Mouse (Mus musculus): Measurements from ENCODE around the gene Nectin4.

The Nectin4 gene

DNA sequence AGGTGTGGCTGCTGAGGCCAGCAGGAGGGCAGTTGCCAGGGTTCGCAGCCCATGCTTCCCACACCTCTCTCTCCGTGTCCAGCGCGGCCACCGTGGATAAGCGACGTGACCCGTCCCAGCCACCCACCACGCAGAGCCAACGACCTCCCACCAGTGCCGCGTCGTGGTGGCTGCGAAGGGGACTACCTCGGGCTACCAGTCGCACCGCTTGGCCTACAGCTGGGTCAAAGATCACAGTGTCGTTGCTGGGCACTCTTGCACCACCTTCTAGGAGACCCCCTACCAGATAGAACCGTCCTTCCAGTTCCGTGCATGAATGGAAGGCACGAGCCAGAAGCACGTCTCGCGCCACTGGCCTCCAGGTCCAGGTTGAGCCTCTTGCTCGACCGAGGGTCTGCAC is 9.6 kb upstream of the Nectin4 start:
- no peak for DNase-seq (ENCODE audit: low spot score)

DNA sequence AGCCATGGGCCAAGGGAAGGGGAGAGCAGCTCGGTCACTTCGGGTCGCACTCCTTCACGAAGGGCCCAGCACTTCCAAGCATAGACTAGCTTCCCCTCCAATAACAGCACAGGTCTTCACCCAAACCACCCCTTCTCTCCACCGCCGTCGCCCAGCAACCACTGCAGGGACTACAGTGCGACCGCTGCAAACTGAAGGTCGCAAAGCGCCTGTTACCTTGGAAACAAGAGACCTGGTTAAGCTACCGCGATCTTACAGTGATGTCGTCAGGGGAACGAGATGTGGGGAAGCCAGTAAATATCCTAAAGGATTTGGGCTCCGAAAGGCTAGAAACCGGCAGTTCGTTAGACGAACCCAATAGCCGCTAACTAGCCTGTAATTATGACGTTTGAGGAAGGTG is 9.2 kb upstream of the Nectin4 start, which contains the start of gene Klhdc9:
Klhdc9 (minus strand) TSS at position 143 of the 400 bp plus-strand sequence.
- DNase-seq (ENCODE audit: low spot score): peak; percentile 82

DNA sequence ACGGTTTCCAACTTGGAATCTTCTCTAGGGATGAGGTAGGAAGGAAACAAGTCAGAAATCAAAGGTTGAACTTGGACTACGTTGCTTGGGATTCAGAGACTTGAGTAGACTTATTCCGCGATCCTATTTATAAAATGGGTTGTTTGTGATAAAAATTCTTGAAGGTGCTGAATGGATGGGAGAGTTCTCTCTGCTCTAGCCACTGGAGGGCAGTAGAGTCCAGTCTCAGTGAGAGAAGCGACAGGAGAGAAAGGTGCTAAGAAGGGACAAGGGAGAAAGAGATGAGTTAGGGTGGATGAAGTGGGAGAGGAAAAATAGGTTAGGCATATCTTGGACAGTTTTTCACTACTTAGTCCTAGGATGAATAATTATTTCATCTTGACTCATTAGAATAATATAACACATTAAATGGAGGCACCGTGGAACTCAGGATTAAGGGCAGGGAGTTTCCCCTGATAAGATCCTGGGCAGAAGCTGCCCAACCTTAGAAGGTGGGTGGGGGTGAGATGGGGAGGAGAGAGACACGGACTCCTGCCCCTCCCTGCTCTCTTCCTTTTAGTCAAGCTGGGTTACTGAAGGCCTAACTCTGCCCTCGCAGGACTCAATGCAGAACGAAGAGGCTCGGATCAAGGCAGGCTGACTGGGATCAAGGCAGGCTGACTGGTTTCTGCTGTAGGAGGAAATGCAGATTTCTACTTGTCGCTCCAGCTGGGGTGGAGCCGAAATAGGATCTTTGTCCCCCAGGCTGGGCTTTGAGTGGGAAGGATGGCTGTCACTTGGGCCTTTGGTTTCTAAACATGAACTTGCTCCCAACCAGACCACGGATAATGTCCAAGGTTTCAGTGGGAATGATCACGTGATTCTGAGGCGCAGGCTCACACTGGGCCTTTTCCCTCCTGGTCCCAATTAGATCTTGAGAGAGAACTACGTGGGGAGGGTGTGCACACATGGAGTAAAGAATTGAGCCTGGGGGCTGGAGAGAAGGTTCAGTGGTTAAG is 8.5 kb upstream of the Nectin4 start:
- peak; percentile 61 for DNase-seq (ENCODE audit: low spot score)

DNA sequence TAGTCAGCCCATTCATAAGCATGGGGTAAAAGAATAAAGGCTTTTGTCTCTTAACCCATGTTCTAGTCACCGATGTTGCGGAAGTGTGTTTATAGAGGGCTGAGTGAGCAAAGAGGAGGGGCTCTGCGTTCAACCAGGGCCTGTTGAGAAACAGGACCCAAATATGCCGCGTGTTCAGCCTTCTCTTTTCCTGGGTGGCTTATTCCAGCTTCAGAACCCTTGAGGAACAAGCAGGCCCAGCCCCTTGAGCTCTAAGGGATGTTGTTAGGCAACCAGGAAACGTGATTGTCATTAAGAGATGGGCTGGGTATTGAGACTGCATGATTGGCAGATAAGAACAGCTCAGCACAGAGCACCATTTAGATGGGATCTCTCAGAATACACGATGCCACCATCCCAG is 4.0 kb upstream of the Nectin4 start:
- DNase-seq (ENCODE audit: low spot score): no peak

DNA sequence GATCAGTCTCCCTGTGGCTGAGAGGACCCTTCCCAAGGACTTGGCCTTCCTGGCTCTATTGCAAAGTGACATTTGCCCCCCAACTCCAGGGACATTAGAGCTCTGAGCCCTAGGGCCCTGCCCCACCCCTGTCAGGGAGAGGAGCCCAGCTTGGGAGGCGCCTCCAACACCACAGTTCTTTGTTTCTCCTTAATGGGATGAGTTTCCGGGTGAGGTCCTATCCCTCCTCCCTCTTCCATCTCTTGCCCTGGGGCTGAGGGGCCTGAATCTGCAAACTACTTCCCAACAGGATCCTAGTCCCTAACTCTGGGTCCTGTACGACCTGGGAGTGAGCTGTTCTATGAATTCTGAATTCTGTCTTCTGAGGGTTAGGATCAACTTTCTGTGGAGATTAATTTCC is 3.0 kb downstream of the Nectin4 start:
- DNase-seq (ENCODE audit: low spot score): no peak

DNA sequence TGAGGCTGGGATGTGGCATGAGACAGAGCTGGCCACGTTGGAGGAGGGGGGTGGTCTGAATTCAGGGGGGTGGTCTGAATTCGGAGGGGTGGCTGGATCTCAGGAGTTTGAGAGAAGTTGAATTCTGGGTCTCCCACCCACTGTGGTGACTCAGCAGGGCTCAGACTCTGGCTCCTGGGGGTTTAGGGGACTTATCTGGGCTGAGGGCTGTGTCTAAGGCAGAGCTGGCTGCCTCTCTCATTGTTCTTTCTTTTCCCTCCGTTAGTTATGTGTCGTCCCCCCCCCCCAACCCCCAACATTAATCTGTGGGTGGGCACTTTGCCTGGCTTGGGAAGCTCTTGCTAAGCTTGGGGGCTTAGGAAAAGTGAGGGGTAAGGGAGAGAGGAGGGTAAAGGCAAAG is 4.0 kb downstream of the Nectin4 start:
- no peak for DNase-seq (ENCODE audit: low spot score)

DNA sequence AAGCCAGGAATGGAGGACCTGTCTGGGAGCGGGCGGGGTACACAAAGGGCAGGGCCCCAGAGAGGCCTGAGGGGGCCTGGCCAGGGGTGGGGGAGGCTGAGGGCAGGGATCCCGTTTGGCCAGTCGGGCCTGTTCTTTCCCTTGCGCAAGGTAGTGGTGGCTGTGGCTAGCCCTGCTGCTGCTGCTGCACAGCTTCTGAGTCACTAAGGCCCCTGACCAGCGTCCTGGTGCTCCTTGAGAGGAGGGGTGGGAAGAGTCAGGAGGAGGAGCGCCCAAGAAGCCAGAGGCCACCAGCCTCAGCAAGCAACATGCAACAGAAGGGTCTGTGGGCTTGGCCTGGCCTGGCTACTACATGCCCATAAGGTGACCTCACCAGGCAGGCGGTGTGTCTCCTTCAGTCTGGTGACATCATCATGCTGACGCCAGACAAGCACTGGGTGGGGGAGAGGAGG is 5.8 kb downstream of the Nectin4 start:
- DNase-seq (ENCODE audit: low spot score): no peak

DNA sequence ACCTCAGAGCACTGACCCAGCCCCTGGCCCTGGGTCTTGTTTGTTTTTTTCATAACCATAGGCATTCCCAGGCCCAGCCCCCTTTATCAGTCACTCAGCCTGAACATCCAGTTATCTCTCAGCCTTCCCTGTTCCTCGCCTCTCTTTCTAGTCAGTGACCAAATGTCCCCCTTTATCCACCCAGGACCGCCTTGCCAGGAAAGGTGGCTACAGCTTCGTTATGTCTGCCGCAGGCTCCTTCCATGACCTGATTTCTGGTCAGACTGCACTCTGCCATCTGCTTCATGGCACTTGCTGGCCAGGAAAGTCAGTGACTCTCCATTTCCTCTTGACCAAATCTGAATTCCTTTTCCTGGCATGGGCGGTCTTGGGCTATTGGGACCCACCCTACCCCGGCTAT is 8.4 kb downstream of the Nectin4 start:
- no peak for DNase-seq (ENCODE audit: low spot score)

DNA sequence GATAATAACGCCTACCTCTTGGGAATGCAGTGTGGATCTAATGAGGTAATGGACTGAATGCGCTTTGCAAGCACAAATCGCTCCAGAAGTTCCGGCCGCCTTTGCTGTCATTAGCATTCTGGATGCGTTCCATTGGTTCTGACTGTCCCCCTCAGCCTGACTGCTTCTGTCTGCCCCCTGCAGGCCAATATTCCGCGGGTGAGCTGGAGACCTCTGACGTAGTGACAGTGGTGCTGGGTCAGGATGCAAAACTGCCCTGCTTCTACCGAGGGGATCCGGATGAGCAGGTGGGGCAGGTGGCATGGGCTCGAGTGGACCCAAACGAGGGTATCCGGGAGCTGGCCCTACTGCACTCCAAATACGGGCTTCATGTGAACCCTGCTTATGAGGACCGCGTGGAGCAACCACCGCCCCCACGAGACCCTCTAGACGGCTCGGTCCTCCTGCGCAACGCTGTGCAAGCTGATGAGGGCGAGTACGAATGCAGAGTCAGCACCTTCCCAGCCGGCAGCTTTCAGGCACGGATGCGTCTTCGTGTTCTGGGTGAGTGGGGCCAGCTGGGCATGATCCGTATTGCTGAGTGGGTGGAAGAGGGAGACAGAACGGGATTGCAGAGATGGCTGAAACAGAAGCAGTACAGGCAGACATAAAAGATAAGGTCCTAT is 10.2 kb downstream of the Nectin4 start:
- peak; percentile 60 for DNase-seq (ENCODE audit: low spot score)

DNA sequence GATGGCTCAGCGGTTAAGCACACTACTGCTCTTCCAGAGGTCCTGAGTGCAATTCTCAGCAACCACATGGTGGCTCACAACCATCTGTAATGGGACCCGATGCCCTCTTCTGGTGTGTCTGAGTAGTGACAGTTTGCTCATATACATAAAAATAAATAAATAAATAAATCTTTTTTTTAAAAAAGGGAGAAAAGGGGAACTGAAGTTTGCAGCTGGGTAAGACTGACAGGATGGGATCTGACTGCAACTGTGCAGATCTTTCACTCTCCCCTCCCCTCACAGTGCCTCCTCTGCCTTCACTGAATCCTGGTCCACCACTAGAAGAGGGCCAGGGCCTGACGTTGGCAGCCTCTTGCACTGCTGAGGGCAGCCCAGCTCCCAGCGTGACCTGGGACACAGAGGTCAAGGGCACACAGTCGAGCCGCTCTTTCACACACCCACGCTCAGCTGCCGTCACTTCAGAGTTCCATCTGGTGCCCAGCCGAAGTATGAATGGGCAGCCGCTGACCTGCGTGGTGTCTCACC is 12.3 kb downstream of the Nectin4 start:
- no peak for DNase-seq (ENCODE audit: low spot score)

DNA sequence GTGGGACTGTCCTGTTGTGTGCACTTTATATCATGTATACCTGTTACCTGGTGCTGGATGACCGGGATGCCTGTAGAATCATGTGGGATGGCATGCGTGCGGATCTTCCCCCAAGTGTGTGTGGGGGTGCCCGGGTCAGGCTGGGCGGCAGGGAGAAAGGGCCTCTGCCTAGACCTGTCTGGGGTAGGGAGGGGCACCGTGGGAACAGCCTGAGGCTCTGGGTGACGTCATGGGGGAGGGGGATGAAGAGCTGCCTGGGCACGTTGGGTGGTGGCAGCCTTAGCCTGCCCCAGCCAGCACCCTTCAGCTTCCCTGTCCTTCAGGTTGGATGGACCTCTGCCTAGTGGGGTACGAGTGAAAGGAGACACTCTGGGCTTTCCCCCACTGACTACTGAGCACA is 14.5 kb downstream of the Nectin4 start:
- no peak for DNase-seq (ENCODE audit: low spot score)

DNA sequence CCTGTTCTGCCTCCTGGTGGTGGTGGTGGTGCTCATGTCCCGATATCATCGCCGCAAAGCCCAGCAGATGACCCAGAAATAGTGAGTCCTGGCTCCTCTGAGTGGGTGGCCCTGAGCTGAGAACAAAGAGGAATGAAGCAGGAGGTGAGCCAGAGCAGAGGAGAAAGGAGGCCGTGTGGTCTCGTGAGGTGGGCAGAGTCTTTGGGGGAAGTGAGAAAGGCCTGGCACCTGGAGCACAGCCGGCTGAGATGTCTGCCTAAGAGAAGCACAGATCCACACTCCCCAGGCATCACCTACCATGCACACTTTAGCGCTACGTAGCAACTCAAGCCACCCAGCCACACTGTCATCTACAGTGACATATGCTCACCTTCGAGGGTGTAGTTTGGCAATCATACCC is 15.3 kb downstream of the Nectin4 start:
- DNase-seq (ENCODE audit: low spot score): no peak

DNA sequence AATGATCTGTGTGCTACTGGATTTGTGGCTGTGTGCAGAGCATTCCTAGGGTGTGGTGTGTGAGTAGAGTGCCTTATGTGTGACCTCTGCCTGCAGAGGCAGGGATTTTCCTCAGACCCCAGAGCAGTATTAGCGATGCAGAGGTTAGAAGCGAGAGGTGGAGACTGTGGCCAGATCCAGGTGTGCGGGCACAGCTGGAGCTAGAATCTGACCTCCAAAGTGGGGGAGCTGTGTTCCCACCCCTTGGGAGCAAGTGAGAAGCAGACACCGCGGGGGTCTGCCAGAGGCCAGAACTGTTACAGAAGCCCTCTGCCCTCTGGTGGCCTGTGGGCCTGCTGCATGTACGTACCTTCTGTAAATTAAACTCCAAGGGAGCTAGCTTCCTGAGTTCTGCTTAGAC is 17.2 kb downstream of the Nectin4 start:
- DNase-seq (ENCODE audit: low spot score): no peak

DNA sequence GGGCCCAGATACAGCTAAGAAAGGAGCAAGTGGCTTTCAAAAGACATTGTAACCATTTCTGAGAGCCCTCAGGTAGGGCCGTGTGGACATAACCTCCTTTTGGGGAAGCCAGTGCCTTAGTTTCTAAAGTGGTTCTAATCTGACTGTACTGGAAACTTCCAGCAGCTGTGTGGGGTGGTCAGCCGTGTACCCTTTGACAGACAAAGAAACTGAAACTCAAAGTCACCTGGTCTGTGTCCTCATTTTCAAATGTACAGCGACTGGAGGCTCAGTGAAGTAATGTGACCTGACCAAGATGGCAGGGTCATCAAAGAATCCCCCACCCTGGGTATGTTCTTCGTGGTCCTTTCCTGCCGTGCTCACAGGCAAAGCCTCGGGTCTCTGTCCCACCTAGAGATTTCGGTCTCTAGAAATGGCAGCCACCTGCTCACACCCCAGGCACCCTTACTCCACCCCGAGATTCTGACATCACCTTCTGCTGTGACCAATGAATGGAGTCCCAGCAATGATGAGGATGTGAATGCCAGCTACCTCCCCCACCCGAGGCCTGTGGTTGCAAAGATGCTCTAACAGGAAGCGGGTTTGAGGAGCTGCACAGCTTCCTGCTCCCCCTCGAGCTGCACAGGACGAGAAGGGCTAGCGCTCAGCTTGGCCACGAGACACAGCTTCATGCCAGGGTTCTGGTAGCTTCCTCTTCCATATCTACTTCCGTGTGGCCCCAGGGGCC is 18.6 kb downstream of the Nectin4 start, which contains the start of gene Arhgap30:
Arhgap30 (plus strand) TSS at position 579 of the 727 bp plus-strand sequence.
- DNase-seq (ENCODE audit: low spot score): peak; percentile 78

DNA sequence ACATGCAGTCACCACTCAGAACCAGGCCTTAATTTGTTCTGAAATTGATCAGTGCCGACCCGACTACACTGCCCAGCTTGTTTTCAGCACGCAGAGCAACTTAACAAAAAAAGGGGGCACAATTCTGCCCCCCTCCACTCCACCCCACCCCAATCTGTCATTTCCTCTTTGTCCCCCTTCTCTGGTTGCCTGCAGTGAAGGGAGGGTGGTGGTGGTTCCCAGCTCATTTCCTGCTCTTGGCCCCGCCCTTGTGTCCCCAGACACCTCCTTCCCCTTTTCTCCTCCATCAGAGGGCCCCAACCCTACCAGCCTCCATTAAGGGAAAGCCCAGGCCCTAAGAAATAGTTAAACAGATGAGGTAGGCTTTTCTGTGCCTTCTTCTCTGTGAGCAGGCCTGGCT is 20.2 kb downstream of the Nectin4 start:
- peak; percentile 54 for DNase-seq (ENCODE audit: low spot score)

DNA sequence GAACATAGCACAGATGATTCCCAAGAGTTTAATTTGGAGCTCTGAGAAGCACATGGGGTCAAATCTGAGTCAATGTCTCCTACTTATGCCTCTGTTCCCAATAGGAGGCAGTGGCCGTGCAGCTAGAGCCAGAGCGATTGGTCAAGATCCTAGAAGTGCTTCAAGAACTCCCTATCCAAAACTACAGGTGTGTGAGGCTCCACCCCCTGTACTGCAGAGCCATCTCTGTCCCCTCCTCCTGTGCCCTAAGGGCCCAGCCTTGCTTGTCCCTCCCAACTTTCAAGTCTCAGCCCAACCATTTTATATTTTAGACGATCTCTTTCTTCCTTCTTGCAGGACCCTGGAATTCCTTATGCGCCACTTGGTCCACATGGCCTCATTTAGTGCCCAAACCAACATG is 31.9 kb downstream of the Nectin4 start:
- DNase-seq (ENCODE audit: low spot score): no peak

DNA sequence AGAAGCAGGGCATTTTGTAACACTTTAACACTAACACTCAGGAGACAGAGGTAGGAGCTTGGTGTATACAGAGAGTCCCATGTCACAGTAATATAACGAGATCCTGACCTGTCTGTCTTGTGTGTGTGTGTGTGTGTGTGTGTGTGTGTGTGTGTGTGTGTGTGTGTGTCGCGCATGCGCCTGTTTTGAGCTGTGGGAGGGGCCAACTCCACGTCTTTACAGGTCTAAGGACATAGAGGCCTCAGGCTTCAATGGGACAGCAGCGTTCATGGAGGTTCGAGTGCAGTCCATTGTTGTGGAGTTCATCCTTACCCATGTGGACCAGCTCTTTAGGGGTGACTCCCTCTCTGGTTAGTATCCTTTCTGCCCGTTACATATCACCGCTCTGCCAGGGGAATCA is 33.1 kb downstream of the Nectin4 start:
- no peak for DNase-seq (ENCODE audit: low spot score)

DNA sequence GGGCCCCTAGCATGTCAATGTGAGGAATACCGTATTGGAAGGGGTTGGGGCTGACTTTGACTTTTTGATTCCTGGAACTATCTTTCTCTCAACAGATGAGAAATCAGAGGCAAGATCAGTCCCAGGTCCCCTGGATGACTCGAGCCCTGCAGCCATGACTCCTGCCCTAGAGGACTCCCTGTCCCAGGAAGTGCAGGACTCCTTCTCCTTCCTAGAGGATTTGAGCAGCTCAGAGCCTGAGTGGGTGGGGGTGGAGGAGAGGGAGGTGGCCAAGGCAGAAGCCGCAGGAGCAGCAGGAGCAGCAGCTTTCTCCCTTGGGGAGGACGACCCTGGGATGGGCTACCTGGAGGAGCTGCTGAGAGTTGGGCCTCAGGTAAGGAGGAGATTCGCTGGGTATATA is 37.4 kb downstream of the Nectin4 start:
- no peak for DNase-seq (ENCODE audit: low spot score)

DNA sequence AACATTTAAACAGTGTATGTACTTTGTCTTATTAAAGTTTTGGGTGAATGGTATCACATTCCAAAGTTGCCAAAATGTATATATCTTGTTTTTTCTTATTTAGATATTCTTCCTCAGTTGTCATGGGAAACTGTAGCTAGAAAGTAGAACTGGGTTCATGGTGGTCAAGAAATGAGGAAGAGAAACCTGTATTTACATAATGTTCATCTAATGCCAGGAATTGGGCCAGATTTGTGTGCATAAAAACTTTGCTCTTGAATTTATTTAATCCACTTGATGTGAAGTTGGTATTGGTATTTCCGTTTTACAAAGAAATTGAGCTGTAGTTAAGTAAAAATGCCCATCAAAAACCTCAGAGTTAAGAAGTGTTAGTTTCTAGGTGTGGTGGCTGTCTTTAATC is 40.3 kb downstream of the Nectin4 start:
- no peak for DNase-seq (ENCODE audit: low spot score)

DNA sequence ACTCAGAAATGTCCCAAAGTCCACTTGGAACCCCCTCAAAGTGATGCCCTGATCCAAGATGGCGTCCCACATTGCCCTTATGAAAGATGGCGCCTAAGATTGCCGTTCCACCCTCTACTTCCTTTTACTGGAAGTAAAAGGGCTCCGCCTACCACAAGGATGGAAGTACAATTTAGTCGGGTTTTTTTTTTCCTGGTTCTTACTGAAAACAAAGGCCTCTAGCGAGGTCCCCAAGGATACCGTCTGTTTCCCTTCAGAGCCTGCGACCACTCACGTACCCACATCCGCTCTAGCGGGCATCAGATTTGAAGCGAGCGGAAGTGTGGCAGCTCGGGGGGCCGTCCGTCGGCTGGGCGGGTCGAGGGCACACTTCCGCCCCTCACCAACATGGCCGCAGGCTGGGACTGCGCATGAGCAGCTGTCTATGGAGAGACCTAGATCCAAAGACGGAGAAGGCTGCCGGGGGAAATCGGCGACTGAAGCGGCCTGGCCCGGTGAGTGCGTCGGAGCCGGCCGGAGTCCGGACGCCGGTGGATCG is 41.1 kb downstream of the Nectin4 start, which contains the start of gene Usf1:
Usf1 (plus strand) TSS at position 367 of the 538 bp plus-strand sequence.
- DNase-seq (ENCODE audit: low spot score): peak; percentile 89

DNA sequence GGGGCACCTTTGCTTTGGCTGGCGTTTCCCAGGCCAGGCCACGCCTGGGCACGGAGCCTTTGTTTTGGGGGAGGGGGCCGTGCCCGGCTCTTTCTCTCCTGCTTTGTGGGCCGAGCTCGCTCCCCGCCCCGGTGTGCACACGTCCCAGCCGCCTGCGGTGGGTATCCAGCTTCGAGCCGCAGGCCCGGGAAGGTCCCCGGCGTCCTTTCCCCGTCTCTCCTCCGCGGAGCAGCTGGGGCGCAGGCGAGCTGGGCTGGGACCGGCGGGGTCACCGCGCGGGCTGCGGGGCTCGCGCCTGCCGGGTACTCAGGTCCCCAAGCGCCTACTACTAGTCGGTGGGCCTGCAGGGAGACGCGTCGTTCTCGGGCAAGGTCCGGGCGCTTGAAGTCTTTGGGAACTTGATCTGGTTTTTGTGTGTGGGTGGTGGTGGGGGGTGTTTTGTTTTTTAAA is 41.6 kb downstream of the Nectin4 start:
- no peak for DNase-seq (ENCODE audit: low spot score)

DNA sequence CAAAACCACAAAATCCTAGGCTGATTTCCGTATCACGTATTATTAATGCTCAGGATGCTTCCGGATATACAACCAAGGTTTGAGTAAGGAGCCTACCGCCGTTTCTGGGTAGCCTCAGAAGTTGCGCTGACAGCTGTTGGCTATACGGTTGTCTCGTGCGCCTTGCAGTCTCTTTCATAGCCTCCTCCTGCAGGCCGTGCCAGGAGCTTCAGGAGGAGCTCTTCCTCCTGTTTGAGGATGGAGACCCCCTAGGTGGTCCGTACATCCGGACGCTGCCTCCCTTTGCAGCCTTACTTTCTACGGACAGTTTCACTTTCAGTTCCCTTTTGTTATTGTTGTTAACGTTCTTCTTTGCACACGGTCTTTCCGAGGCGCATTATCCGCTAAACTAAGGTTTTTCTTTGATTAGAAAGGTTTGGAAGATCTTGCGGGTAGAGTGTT is 42.1 kb downstream of the Nectin4 start:
- peak; percentile 37 for DNase-seq (ENCODE audit: low spot score)
